Mouse (Mus musculus): Measurements from ENCODE around the gene Ube2r2.

The Ube2r2 gene

GRCm38 (mm10) chr4:41118706-41119292, 16.7 kb upstream of the Ube2r2 start:
- DNase-seq (ENCODE audit: low spot score), result no peak

- peak; percentile 98 for DNase-seq (ENCODE audit: low spot score)
Observed at GRCm38 (mm10) chr4:41124180-41124951, 11.2 kb upstream of the Ube2r2 start, which contains the start of gene Nol6. Gene Nol6, minus strand, starts transcription at chr4:41124455.

GRCm38 (mm10) chr4:41129406-41129805, 6.1 kb upstream of the Ube2r2 start:
- DNase-seq (ENCODE audit: low spot score), result no peak

DNA sequence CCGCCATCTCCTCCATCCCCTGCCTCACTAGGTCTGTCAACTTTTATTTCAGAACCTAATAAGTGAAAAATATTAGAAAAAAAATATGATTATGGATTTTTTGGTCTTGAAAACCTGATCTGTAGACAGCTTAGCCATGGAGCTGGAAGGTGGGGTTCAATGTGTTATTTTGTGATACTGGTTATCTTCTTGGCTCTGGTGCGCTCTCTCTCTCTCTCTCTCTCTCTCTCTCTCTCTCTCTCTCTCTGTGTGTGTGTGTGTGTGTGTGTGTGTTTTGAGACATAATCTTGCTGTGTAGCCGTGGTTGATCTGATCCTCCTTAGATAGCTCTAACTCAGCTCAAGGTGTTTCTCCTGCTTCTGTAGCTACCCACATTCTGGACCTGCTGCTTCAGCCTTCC, 5.7 kb upstream of the Ube2r2 start:
- DNase-seq (ENCODE audit: low spot score), result no peak

GRCm38 (mm10) chr4:41132471-41132870, 3.1 kb upstream of the Ube2r2 start:
- DNase-seq (ENCODE audit: low spot score), result no peak

- DNase-seq (ENCODE audit: low spot score), result no peak
Observed at GRCm38 (mm10) chr4:41133529-41134291, 1.8 kb upstream of the Ube2r2 start.

- no peak for DNase-seq (ENCODE audit: low spot score)
Observed at GRCm38 (mm10) chr4:41134935-41135710, 420 bp upstream of the Ube2r2 start.

DNA sequence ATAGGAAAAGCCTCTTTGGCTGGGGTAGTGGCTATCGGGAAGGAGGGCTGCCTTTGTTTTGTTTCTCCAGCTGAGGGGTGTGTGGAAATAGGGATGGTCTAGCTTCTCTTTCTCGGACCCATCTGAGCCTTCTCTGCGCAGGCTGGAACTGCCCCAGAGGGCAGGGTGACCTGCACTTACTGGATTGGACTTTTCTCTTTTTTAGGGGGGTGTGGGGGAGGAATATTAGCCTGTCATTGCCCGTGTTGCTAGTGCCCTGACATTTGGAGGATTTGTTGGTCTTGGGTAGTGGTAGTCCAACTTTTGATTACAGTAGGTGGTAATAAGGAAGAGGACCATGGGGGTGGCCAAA, 887 bp downstream of the Ube2r2 start:
- DNase-seq (ENCODE audit: low spot score), result no peak

- no peak for DNase-seq (ENCODE audit: low spot score)
Observed at GRCm38 (mm10) chr4:41136811-41137210, 1.3 kb downstream of the Ube2r2 start.

DNA sequence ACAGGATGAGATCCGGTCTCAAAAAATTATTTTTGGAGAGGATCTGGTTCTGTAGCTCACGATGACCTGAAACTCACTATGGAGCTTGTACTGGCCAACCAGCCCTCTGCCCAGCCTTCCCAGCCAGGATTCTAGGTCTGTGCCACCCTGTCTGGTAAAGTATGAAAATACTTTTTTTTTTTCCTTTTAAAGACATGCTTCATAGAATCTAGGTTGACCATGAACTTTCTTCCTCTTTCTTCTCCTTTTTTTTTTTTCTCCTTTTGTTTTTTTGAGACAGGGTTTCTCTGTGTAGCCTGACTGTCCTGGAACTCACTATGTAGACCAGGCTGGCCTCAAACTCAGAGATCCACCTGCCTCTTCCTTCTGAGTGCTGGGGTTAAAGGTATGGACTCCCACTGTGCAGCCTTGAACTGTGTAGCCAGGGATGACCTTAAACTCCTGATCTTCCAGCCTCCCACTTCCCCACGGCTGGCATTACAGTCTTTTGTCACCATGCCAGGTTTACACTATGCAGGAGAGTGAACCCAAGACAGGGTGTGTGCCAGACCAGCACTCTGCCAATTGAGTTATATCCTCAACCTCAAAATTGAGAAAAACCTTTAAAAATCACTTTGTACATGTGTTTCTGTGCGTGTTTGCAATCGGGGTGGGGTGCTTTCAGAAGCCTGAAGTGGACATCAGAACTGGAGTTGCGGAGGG, 4.8 kb downstream of the Ube2r2 start:
- DNase-seq (ENCODE audit: low spot score), result no peak

- DNase-seq (ENCODE audit: low spot score), result no peak
Observed at GRCm38 (mm10) chr4:41142601-41143000, 7.1 kb downstream of the Ube2r2 start.

DNA sequence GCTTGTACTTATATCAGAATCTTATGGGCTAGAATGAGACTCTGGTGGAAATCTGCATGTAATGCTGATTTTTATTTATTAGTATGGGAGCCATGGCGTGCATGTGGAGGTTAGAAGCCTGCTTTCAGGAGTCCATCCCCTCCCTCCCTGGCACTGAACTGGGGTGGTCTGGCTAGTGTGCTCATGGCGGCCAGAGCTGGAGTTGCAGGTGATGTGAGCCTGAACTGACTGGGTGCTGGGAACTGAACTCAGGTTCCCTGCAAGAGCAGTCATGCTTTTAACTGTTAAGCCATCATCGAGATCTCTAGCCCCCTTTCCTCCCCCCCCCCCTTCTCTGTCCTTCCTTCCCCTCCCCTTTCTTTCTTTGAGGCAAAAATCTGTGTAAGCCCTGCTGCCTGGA, 14.3 kb downstream of the Ube2r2 start:
- DNase-seq (ENCODE audit: low spot score), result no peak

DNA sequence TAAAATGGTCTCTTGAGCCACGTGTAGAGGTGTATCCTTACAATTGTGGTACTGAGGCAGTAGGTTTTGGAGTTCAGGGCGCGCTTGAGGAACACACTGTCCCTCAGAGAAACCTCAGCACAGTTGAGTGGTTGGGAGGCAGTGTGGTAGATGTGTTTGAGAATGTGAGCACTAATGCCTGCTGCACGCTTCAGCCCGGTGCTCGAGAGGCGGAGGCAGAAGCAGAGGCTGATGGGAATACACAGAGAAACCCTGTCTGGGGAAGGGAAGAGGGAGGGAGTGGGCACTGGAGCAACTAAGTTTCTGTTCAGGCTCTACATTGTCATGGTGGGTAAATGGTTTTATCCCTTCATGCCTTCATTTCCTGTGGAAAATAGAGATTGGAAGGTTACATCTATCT, 15.6 kb downstream of the Ube2r2 start:
- DNase-seq (ENCODE audit: low spot score), result no peak

DNA sequence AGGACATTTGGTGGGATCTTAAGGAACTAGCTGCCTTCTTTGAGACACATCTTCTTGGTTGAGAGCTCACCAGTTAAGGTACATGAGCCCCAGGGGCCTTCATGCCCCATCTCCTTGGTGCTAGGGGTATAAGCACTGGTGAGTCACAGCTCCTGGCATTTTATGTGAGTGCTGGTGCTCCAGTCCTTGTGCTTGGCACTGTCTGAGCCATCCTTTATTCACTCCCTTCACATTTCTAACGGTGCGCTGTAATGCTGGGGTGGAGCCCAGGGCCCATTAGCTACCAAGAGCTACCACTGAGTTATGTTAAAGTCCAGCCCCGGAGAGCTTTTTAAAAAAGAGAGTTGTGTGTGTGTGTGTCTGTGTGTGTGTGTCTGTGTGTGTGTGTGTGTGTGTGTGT, 17.6 kb downstream of the Ube2r2 start:
- no peak for DNase-seq (ENCODE audit: low spot score)

DNA sequence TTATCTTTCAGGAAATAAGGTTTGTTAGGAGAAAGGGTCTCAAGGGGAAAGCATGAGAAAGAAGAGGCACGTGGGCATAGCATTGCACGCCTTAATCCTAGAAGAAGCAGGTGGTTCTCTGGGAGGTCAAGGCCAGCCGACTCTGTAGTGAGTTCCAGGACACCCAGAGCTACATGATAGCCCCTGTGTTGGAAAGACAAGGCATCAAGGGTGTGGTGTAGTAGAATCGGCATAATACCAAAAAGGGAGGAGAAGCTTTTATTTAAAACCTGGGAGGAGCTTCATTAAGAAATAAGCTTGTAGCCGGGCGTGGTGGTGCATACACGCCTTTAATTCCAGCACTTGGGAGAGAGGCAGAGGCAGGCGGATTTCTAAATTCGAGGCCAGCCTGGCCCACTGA, 21.4 kb downstream of the Ube2r2 start:
- DNase-seq (ENCODE audit: low spot score), result no peak

- DNase-seq (ENCODE audit: low spot score), result no peak
Observed at GRCm38 (mm10) chr4:41158251-41158650, 22.7 kb downstream of the Ube2r2 start.

DNA sequence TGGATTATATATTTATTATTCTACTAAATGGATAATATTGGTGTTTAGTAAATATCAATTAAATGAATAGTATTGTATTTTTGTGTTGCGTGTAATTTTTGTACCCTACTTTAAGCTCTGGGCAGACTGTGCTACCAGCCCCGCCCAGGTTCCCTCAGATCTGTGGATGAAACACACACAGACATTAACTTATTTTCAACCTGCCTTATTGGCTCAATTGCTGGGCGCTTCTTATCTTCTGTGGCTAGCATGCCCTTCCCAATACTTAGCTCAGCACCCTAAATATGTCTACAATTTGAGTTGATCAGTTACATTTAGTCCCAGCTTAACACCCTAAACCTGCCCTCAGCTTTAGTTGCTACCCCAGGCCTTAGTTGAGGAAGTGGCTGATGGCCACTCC, 25.7 kb downstream of the Ube2r2 start:
- DNase-seq (ENCODE audit: low spot score), result no peak

- DNase-seq (ENCODE audit: low spot score), result no peak
Observed at GRCm38 (mm10) chr4:41164974-41165373, 29.4 kb downstream of the Ube2r2 start.

DNA sequence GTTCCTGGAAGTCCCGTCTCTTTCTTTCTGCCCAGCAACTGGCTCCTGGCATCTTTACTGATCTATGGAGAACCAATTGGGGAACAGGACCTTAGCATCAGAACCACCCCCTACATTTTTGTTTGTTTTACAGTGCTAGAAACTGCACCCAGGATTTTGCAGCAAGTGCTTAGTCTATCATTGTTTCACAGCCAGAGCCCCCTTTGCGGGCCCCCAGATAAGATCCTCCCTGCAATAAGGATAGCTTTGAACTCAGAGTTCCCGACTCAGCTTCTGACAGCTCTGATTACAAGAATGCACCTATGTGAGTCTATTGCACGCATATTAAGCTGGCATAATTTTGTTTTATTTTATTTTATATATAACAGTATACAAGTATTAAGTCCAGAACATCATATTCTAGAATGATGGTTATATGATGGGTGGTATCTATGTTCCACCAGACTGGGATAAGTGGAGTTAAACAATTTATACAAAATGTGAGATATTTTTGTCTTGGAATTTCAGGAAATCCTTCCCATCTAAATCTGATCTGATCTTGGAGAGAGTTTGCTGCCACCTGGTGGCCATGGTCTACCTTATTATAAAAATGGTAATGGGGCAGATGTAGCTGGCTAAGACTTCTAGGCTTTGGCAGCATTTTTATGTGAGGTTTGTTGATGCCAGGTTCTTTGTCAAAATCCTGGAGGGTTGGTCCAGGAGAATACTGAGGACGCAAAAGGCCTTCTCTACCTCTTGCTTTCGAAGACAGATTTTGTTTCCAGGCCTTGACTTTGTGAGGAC, 30.3 kb downstream of the Ube2r2 start:
- peak; percentile 84 for DNase-seq (ENCODE audit: low spot score)

DNA sequence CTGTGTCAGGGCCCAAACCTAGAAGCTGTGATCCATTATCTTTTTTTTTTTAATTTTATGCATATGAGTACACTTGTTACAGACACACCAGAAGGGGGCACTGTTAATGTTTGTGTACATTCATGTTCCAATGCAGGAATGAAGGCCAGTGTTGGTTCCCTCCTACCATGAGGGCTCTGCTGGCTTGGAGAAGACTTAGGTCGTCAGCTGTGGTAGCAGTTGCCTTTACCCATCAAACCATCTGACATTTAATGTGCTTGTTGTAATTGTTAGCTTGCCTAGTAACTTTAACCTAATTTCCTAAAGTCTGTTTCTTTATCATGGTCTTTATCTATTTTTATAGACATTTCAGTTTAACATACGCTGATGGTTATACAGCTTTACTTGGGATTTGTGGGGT, 35.4 kb downstream of the Ube2r2 start:
- DNase-seq (ENCODE audit: low spot score), result no peak

GRCm38 (mm10) chr4:41174631-41175030, 39.1 kb downstream of the Ube2r2 start:
- no peak for DNase-seq (ENCODE audit: low spot score)
